Mouse (Mus musculus) lung, postnatal 0 days (tissue): ENCODE results near the gene Tfec.

Experiments
- CTCF ChIP-seq: IDR thresholded peaks from 2 replicates; pipeline ENCODE4 v1.5.1; 2016; ENCODE audit warnings: antibody characterized with exemption, mild to moderate bottlenecking
- EP300 ChIP-seq: IDR thresholded peaks from 2 replicates; pipeline ENCODE4 v1.6.1; 2016; ENCODE audit warnings: antibody characterized with exemption, mild to moderate bottlenecking, control low read depth

DNA sequence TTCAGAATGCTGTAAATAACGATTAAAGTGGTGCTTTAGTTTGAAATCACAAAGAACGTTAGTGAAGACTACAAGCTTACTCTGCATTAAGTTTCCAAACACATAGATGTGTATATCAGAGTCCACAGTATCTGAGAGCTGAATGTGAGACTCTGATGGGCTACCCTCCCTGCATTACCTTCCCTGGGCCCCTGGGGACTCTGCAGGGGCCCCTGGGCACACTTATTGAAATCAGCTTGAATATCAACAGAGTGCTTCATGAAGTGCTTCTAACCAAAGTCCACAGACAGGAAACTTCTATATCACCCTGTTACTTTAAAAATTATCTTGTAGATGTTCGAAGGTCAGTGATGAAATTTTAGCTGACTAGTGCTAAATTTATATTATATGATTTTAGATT, 36.2 kb downstream of the Tfec start:
- no peak for TF ChIP-seq CTCF
- no peak for TF ChIP-seq EP300
